Mouse (Mus musculus) lung, postnatal 0 days (tissue): ENCODE measurements at regions not wholly inside any gene's neighbourhood (a gene's known extent, or its start where the extent isn't known, plus 50 kb on each side); places are given as distances from the start of the nearest gene placed in this dataset.

Experiments
- CTCF ChIP-seq: IDR thresholded peaks from 2 replicates; pipeline ENCODE4 v1.5.1; 2016; ENCODE audit warnings: antibody characterized with exemption, mild to moderate bottlenecking
- EP300 ChIP-seq: IDR thresholded peaks from 2 replicates; pipeline ENCODE4 v1.6.1; 2016; ENCODE audit warnings: antibody characterized with exemption, mild to moderate bottlenecking, control low read depth

GRCm38 (mm10) chr3:81387634-81388033, 351.4 kb downstream of the Pdgfc start:
- TF ChIP-seq CTCF: no peak
- no peak for TF ChIP-seq EP300
